Mouse (Mus musculus) kidney, adult 8-10 months (tissue): ENCODE measurements around the gene March11.

Experiments
- DNase-seq, 2 experiments: peaks; one replicate each; pipeline ENCODE4 v3.0.0; 2022

The March11 gene

DNA sequence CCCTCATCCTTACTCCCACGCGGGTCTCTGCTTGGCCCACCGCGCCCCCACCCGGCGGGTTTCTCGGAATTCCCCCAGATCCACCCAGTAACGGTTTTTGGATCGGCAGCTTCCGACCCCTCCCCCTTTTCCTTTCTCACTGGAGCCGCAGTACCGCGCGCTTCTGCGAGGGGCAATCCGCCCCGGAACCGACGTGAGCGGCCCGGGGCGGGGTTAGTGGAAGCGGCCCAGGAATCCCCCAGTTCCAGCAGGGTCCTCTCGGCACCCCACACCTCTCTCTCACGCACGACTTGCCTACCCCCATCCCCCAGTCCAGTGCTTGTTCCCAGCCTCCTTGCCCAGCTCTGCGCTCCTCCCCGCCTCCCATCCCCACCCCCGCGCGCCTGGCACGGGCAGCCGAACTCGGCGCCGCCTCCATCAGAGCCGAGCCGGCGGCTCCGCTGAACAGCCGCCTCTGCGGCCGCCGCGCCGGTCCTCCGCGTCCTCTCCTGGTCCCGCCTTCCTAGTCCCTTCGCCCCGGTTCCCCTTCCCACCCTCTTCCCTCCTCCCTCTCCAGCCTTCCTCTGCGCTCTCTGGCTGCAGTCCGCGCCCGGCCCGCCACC lies at the start of gene March11:
TSS of gene March11 (plus strand) at position 420 of the 602 bp plus-strand sequence.
- DNase-seq, result no peak

DNA sequence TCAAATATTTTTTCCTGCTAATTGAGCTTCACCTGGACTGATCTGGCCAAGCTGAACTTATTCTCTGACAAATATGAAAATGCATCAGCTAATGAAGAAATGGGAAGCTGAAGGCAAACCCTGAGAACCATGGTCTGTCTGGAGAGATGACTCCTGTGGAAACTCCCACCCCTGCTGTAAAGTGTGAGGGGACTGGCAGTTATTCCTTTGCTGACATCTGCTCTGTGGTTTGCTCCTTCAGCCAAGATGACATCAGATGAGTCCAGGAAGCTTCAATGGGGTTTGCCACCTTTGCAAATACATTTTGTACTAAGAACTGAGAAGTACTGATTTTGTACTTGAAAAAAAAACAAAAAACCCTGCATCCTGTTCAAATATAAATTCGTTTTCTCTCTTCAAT lies 46.5 kb upstream of the March11 start:
- DNase-seq, result no peak

DNA sequence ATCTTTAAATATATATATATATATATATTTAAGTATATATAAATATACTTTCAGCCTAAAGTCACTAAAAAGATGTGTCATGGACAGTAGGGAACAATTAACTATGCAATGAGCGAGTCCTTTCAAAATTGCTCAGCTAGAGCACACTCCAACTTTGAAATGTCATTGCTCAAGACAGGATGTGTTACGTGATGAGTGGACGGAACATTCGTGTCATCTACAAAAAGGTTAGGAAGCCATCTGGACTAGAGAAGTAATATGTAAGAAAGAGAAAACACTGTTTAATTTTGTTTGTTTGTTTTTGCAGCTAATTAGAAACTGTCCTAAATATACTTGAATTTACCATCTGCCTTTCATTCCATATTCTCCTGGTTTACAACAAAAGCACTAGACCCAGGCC lies 39.3 kb upstream of the March11 start:
- DNase-seq, result no peak

DNA sequence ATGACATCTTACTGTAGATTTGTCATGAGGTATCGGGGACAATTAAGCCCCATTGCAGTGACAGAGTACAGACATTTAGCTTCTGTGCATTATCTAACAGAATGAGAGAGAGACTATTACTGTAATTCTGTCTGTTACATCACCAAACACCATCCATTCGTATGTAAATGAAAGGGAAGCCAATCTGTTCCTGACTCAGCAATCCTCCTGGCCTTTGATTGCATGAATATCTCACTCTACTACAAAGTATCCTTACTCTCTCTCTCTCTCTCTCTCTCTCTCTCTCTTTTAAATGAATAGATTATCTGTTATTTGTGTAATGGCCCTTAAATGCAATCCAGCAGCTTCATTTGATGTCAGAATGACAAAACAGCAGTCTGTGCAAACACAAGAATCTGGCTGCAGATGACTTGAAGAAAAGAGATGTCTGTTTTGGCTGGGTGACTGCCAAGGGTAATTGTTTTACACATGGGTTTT lies 32.8 kb upstream of the March11 start:
- no peak for DNase-seq

DNA sequence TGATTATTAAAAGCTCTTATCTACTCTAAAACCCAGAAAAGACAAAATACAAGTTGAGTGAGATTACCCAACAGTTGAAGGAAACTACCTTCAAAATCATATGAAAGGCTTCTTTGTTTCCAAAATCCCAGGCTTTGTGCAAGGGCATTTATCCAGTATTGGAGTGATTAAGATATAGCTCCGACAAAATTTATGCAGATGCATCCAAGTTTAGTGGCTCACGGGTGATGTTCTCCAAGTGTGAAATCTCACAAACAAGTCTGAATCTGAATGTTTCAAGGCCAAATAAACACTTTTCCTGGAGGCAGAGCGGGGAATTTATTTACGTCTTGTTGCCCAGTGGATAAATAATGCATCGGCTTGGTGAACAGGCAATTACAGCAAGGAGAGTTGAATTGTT lies 32.2 kb upstream of the March11 start:
- DNase-seq, result no peak

DNA sequence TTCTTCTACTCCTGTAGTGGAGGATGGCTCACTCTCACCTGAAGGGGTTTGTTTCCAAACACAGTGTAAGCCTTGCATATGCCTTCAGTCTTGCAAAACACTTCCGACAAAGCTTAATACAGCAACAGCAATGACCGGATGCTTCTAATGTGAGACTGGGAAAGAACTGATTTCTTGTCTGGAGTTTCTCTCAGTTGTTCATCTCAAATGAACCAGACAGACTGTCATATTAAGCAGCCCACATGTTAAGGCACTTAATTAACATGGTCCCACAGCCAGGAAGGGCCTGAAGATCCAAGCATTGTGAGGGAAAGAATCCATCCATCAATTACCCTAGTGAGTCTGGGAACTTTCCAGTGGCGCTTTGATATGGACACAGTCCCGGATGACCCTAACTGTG lies 17.0 kb upstream of the March11 start:
- no peak for DNase-seq

DNA sequence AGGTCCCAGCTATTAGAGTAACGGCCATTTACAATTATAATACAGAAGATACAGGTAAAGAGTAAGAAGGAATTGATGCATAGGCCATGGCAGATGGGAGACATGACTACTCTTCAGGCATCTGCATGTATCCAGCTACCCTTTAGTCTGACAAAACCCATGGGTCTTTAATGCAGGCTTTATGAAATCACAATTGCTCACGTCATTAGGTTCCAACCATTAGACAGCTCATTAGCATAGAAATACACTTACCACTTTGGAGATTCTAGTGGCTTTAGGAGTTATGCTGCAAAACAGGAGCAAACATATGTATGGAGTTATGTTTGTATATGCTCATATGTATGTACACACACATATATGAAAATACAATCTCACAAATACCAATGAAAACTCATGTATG lies 16.0 kb upstream of the March11 start:
- DNase-seq, result no peak

DNA sequence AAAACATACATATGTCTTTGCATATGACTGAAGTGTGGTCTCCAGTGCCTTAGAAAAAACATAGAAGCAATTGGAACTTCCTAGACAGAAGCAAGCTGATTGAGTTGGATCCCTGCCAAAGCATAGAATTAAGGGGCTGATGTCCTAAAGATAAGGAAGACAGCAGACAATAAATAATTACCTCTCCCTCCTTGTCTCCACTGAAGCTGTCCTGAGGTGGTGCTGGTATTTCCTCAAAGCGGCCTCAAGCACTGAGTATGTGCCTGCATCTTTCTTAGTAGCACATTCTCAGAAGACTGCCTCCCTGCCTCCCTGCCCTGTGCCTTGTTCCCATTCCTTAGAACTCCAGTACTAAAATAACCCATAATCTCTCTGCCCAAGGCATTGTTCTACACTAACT lies 15.6 kb upstream of the March11 start:
- no peak for DNase-seq

DNA sequence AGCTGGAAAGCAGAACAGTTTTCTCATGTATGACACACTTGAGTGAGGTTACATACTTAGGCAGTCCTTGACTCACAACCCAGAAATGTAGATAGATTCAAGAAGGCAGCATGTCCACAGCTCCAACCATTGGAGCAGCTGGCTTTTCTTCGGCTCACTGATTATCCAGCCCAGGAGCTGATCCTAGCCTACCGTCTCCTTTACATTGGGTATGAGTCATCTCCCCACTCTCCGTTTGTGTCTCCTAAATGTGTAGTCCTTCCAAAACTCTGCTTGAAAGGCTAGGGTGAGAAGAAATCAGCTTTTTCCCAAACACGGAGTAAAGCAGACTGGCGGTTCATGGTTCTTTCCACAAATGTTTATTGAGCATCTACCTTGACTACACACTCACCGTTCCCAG lies 10.2 kb upstream of the March11 start:
- DNase-seq, result no peak

DNA sequence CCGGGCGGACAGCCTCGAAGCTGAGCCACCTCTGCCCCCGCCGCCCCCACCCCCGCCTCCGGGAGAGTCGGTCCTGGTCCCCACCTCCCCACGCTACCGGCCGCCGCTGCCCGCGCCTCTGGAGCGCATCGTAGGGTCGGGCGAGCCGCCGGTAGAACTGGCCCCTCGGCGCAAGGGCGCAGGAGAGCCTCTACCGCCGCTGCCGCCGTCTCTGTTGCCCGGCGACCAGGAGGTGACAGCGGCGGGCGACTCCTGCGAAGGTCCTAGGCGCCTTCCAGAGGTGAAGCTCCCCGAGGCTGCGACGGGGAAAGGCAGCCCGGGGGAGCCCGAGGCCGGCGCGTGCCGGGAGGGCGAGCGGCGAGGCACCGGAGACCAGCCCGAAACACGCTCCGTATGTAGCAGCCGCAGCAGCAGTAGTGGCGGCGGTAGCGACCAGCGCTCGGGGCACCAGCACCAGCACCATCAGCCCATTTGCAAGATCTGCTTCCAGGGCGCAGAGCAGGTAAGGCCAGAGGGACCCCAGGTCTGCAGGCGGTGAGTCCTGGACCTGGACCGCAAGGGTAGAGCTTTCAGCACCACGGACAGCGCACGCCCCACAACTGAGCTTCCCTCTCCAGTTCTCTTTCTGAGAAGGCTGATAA lies 563 bp downstream of the March11 start:
- DNase-seq, result peak; percentile 7 to 58

DNA sequence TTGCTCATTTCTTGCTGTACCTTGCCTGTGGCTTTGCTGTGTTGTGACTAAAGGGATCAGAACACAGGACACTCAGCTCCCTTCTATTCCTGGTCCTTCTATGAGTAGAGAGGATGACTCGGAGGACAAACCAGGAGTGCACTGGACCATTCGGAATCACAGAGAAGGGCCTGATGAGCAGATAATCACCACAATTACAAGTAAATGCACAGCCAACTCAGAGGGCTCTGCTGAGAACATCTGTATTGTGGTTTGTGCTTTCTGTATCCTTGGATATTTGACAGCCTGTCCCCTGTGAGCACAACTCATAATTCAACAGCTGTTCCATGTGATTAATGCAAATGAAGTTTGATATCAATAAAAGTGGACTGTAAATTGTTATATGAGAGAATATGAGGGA lies 11.0 kb downstream of the March11 start:
- DNase-seq, result no peak

DNA sequence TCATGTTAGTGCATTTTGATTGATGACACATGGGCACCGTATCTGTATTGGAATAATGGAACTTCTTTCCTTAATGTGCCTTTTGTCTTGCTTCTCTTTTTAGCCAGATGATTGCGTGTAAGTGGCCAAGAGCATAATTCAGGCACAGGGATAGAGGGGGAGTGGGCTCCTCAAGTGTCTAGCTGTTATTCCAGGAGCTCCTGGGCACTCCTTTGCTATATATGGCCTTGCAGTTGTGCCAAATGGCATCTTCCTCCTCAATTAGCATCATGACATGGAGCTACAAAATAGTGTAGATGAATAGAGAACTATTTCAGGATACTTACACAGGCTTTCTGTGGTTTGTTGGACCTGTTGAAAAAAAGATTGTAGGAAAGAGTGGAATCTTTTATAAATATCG lies 11.6 kb downstream of the March11 start:
- DNase-seq, result no peak

DNA sequence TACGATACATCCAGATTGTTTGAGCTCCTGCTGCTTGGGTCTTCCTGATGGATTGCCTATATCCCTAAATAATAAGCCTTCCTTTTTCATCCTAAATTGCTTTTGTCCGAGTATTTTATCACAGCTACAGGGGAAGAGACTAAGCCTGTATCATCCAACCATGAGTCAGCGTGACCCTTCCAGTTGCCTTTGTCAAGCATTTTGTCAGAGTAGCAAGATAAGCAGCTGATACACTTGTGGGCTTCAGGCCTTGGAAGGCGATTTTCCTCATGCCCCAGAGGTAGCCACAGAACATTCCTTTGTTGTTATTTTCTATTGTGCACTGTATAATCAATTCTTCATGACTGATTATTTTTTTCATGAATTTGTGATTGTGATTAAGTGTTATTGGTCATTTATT lies 14.0 kb downstream of the March11 start:
- no peak for DNase-seq

DNA sequence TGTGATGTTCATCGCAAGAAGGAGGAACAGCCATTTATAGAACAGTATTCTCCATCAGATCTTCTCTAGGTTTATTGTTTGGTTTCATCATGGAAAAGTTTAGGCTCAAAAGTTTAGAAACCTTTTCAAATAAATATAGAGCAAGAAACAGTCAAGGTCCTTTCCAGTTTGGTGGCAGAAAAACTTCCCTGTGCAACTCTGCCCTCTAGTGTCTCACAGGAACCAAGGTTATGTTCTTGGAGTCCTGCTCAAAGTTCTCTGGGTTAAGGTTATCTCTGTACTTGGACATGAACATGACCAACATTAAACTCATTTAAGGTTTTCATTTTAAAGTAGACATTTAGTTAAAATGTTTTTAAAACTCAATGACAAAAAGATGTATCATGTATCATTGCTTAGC lies 18.3 kb downstream of the March11 start:
- DNase-seq, result peak; percentile 14 to 17

DNA sequence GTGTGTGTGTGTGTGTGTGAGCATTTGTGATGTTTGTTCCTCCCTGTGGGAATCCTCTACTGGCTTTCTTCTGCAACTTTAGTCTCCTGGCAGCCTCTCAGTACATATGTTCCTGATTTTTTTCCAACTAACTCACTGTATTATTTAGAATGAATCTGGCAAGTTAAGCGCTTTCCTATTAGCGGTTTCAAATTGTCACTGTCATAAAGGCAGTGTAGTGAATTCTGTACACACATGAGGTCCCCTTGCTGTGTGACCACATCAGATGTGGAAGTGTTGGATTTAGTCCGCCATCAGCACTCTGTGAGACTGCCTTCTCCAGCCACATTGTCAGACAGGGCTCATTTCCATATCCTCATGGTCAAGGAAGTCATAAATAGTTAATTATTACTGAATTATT lies 26.9 kb downstream of the March11 start:
- no peak for DNase-seq

DNA sequence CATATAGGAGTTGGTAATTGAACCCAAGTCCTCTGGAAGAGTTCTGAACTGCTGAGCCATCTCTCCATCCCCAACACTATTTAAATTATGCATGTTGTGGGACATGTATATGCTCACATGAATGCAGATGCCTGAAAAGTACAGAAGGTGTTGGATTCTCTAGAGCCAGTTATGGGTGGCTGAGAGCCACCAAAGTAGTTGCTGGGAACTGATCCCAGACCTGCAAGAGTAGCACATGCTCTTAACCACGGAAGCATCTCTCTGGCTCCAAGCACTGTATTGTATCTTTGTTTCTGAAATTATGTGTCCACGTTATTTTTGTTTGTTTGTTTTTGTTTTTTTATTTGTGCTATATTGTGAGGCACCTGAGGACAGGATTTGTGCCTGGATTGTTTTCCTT lies 28.9 kb downstream of the March11 start:
- no peak for DNase-seq

DNA sequence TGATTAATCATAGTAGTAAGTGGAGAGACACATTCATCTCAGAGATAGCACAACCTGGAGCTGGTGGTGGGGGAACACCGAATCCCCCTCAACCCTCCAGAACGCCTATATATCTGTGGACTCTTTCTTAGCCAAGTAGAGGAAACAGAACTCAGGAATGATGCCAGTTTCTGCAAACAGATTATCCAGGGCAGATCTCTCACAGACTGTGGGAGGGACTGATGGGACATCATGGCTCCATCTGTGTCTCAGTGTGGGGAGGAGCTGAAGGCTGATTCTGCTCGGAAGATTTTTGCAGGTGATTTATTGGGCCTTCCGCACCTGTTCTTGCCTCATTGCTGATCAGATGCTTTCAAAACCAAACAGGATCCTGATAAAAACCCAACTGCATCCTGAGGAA lies 29.5 kb downstream of the March11 start:
- no peak for DNase-seq

DNA sequence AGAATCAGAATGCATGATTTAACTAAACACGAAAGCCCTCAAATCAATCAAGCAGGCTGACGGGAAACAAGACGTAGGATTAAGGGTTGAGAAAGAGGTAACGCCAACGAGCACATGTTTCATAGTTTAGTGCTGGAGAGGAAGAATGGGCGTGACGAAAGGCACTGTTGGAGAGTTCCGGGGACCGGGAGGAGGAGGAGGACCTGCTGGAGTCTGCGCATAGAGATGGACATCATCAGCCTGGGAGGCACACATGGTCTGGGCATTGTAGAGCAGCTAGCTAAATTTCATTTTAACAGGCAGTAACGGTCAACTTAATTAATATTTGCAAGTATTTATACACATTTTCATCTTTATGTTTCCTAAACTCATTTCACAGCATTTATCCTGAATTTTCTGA lies 31.6 kb downstream of the March11 start:
- DNase-seq, result no peak

DNA sequence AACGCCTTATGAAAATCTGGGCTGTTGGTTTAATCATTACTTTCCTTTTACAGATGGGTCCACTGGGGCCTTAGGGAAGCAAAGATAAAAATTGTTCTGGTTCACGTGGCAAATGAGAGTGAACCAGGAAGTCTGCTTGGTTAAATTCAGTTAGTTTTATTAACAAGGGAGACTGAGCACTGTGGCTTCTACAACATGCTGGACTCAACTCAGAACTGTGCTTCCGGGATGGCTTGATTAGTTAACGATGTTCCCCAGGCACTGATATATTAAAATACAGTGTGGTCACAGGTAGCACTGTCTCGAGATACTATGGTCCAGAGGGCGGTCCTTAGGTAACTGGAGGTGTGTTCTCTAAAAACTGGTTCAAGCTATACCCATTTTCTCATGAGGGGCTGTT lies 32.1 kb downstream of the March11 start:
- no peak for DNase-seq

DNA sequence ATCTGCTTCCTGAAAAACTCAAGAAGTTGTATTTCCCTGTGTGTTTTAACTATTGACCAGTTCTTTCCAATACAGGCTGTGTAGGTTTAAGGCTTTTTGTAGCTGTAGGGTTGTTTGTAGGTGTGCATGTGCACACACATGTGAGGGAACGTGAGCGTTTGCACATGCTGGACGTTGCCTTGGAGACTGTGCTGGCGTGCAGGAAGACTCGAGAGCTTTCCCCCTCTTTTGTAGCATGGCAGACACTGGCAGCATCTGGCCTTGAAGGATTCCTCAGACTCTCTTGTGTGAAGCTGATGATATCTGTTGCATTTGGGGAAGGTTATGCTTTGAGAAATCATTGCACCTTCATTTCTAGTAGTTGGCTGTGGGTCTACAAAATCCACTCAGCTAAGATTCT lies 35.5 kb downstream of the March11 start:
- DNase-seq, result no peak

DNA sequence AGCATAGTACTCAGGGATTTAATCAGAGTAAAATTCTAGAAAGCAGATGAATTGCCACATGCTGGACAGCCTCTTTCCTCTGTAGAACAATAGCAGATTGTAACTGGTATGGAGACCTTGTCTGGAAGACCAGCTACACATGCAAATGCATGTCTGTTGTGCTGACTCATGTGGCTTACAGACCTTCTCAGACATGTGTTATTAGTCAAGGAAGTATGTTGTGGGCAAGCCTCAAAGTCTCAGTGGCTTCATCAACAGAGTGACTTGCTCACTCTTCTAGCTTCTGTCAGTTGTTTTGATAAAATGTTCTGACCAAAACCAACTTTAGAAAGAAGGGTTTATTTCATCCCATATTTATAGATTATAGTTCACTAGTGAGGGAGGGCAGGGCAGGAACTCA lies 44.8 kb downstream of the March11 start:
- no peak for DNase-seq

DNA sequence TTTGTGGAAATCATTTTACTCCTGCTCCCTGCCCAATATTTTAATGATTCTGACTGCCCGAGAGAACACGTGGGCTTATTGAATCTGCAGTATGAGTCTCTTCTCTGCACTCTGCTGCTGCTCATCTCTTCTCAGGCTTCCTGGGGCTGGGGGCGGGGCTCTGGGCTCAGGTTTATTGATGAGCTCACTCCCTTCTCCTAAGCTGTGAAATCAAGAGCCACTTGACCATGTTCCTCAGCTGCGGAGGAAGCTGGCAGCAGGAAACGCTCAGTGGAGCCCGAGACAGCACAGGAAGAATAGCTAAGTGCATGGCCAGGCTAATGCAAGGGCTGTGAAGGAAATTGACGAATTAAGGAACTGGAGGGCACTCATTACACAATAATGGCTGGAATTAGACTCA lies 56.5 kb downstream of the March11 start:
- no peak for DNase-seq

DNA sequence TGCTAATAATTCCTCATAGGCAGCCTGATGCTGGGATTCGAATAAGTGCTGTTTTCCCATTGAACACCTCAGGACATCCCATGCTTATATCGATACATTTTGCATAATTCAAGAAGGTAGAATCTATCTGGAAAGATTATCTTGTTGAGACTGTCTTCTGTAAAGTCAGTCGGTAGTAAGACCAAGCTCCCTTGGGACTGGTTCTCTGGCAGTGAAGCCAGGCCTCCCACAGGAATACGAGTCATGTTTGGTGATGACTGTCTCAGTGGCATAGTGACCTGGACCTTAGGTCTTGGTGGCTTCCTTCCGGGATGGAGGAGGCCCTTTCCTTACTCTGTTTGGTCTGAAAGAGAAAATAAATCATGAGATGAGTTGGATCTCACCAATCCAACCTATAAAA lies 57.7 kb downstream of the March11 start:
- no peak for DNase-seq

DNA sequence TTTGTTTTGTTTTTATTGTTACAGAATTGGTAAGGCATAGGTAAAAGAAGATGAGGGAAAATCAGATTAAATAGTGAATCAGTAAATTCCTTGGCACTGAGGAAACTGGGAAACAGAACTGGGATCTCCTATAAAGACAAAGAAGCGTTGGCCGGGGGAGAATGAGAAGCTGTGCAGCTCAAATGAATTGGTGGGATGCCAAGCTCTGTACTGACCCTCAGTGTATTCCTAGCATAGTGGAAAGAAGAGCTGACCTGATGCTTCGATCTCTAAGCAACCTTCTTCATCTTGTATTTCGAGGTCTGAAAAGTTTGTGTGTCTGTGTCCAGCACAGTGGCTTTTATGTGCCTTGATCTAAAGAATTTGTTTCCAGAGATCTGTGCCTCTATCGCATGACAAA lies 64.9 kb downstream of the March11 start:
- no peak for DNase-seq

DNA sequence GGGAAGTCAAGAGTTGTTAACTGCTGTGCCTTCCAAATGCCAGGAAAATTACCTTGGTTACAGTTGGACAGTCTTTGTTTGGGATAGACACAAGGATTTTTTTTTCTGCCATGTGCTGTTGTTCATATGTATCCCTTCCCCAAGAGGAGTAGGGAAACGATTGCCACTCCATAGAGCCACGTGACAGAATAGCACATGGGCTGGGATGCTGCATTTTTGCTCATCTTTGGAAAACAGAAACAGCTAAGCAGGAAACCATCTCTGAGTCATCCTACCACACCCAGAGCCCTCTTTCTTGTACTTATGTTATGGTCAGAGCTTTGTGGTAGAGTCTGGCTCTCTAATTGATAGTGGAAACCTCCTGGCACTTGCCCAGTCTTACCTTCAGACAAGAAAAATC lies 65.4 kb downstream of the March11 start:
- DNase-seq, result no peak
